Mouse (Mus musculus) kidney, adult 10 weeks (tissue): ENCODE data around the gene Cypt12. TPM values are rescaled to one million over a fixed set of nuclear protein-coding genes. Genes with fewer than 3 reads are reported as not detected.

ENCODE experiments used
- polyA plus RNA-seq: library from polyadenylated mRNA; stranded (reverse); fragments of 350-450 nt; fragmentation: Illumina TruSeq; extraction: RNeasy Lipid Tissue Mini Kit (QIAGEN cat#74804); gene quantifications from one replicate; pipeline ENCODE4 v1.2.3, GENCODE M21; 2014; ENCODE audit warnings: low read depth, low replicate concordance

The Cypt12 gene
- polyA plus RNA-seq: not detected

DNA sequence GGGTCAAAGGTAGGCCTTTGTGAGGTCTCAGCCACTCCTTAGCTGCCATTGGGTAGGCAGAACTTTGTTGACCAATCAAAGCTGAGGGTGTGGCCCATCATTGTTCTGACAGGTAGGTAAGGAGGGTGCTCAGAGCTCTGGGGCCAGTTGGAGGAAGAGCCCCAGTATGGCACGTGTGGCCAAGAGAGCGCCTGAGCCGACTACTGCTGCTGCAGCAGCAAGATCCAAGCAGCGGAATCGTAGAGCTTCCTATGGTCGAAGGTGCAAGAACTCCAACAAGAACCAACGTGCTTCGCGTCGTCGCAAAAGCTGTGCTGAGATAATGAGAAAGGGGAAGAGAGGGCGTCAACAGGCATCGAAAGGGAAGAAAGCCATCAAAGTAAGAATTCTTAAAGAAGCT, at the start of gene Cypt12:
TSS of gene Cypt12 (plus strand) at position 112 of the 400 bp plus-strand sequence.

